13 mouse cellular contexts compared by ENCODE assay signal in genomic region chr14:57606663-57607365, GRCm38 (mm10). TPM values are rescaled to one million over a fixed set of nuclear protein-coding genes. Genes with fewer than 3 reads are reported as not detected.
A peak's percentile ranks its signal among the peaks of the same experiment; 100 is the strongest.
DNase-seq lines count a peak whose midpoint lies in the region; ATAC-seq and TF ChIP-seq lines count a peak whose summit lies in the region.
"Had no signal": no experiment of that assay in that cellular context is flagged by ENCODE, and none has a peak within 500 bp of the region (broad histone marks: within the 10 kb centered on the region; RNA-seq: fewer than 3 reads in every experiment).

No protein-coding gene starts in this region.

- intact Hi-C loops in gastrocnemius, adult 2 months (cut with DNase I): loop anchor here (5.0 kb wide), 1 partner anchor 35 kb away; the partner anchor contains the start of gene Eef1akmt1

- no peaks in the 10 kb centered on the region for H3K27me3 ChIP-seq in liver, adult 2 months (ENCODE audit: control insufficient read depth, insufficient read depth, low read length)
- H3K27me3 ChIP-seq in liver, embryonic 11.5 days (replicated peaks; ENCODE audit: control insufficient read depth, insufficient read depth, low read length): no peaks in the 10 kb centered on the region
- H3K27me3 ChIP-seq: intestine, embryonic 15.5 days; kidney, embryonic 15.5 days; megakaryocyte, embryonic 14.5 days; midbrain, embryonic 15.5 days had no signal

- no peak for DNase-seq in gastrocnemius, adult 2 months
- DNase-seq in gastrocnemius, postnatal 4 days (ENCODE audit: low spot score in 2 of 2): no peak
- peak; percentile 19 for DNase-seq in liver, adult 2 months (ENCODE audit: extremely low read depth, low read depth, low spot score)
- DNase-seq in liver, embryonic 11.5 days (ENCODE audit: low spot score): no peak
- peak; percentile 16 for DNase-seq in NIH3T3 (ENCODE audit: low read depth)
- DNase-seq in lung, postnatal 10 days: peak; percentile 27
- DNase-seq in adrenal gland, adult 8-10 months: no peak

- peak overlapping the region; percentile 22 for H3K4me3 ChIP-seq in gastrocnemius, adult 2 months
- no peak overlapping the region for H3K4me3 ChIP-seq in liver, adult 2 months (ENCODE audit: insufficient read depth, low read depth, low read length)
- H3K4me3 ChIP-seq in liver, embryonic 11.5 days (ENCODE audit: low read depth, low read length): no peak overlapping the region
- H3K4me3 ChIP-seq: intestine, embryonic 15.5 days; kidney, embryonic 15.5 days; megakaryocyte, embryonic 14.5 days; midbrain, embryonic 15.5 days had no signal

- H3K79me2 ChIP-seq in liver, adult 2 months (ENCODE audit: control insufficient read depth, insufficient read depth, low read length): no peaks in the 10 kb centered on the region

- peak overlapping the region; percentile 75 for H3K27ac ChIP-seq in gastrocnemius, adult 2 months
- H3K27ac ChIP-seq in liver, adult 2 months (replicated peaks; ENCODE audit: insufficient read depth, low read depth, low read length): no peak overlapping the region
- H3K27ac ChIP-seq in liver, embryonic 11.5 days (ENCODE audit: low read depth, low read length): no peak overlapping the region
- H3K27ac ChIP-seq: hindbrain, embryonic 14.5 days; intestine, embryonic 15.5 days; kidney, embryonic 15.5 days; liver, embryonic 14.5 days; midbrain, embryonic 15.5 days had no signal

- no peaks in the 10 kb centered on the region for H3K4me1 ChIP-seq in liver, adult 2 months (ENCODE audit: control insufficient read depth, insufficient read depth, low read length)
- H3K4me1 ChIP-seq in liver, embryonic 11.5 days (replicated peaks; ENCODE audit: control insufficient read depth, insufficient read depth, low read length): no peaks in the 10 kb centered on the region

- no peak overlapping the region for H3K9ac ChIP-seq in liver, adult 2 months (ENCODE audit: low read depth, low read length)
- H3K9ac ChIP-seq in liver, embryonic 11.5 days (ENCODE audit: low read depth, low read length): no peak overlapping the region
- H3K9ac ChIP-seq: hindbrain, embryonic 14.5 days; intestine, embryonic 15.5 days; kidney, embryonic 15.5 days; liver, embryonic 14.5 days; midbrain, embryonic 15.5 days had no signal

- no peak for TF ChIP-seq CTCF in gastrocnemius, adult 2 months (IDR thresholded peaks at IDR 0.05)
- TF ChIP-seq CTCF in liver, adult 2 months (IDR thresholded peaks at IDR 0.05; ENCODE audit: low read depth, low read length): no peak

- peaks cover 16% of the 10 kb centered on the region for H3K36me3 ChIP-seq in liver, adult 2 months (ENCODE audit: control insufficient read depth, insufficient read depth, low read length)
- peaks cover 12% of the 10 kb centered on the region; the same call in 1 of the 2 replicates for H3K36me3 ChIP-seq in liver, embryonic 11.5 days (ENCODE audit: control insufficient read depth, insufficient read depth, low read length)

- TF ChIP-seq POLR2A in liver, adult 2 months (IDR thresholded peaks at IDR 0.05; ENCODE audit: extremely low read depth, insufficient read depth, low read length): no peak

- no peaks in the 10 kb centered on the region for H3K9me3 ChIP-seq in liver, embryonic 11.5 days (ENCODE audit: control insufficient read depth, low read length)
- H3K9me3 ChIP-seq: intestine, embryonic 15.5 days; kidney, embryonic 15.5 days; megakaryocyte, embryonic 14.5 days; midbrain, embryonic 15.5 days had no signal

- ATAC-seq in liver, embryonic 11.5 days (replicated peaks; ENCODE audit: low FRiP score): no peak

- 71% methylated on average over 8 of the region's 8 CpGs for WGBS in liver, adult 2 months
- 79% methylated on average over 8 of the region's 8 CpGs for WGBS in liver, embryonic 11.5 days

- H3K4me2 ChIP-seq in liver, embryonic 11.5 days: no peak overlapping the region
- H3K4me2 ChIP-seq: hindbrain, embryonic 14.5 days; intestine, embryonic 15.5 days; kidney, embryonic 15.5 days; midbrain, embryonic 15.5 days had no signal

RNA-seq across cellular contexts. Expression of gene Eef1akmt1, which starts 35.4 kb away (rescaled TPM):
- total RNA-seq in gastrocnemius, adult 2 months (2021): 10 to 100 TPM; 36.1 to 37.1 TPM
- total RNA-seq in gastrocnemius, postnatal 4 days (2021): 10 to 100 TPM; 25.7 to 28.1 TPM
- 11.6 and 11.7 TPM in 2 replicates for total RNA-seq in liver, adult 2 months (2014; rRNA removed)
- 5.6 and 6.2 TPM in 2 replicates for polyA plus RNA-seq in liver, adult 2 months (2012; rRNA removed)
- polyA plus RNA-seq in liver, embryonic 11.5 days (2014; fragmentation: Nextera tagmentation; extraction: Ambion mirVana): 80.6 and 92.7 TPM in 2 replicates
- 10 to 100 TPM; 25.7 to 31.8 (median 28.9) TPM for total RNA-seq in adrenal gland, adult 8-10 months (2022)

RNA-seq across cellular contexts. Expression of gene Xpo4, which starts 58.4 kb away (rescaled TPM):
- 10 to 100 TPM in 1 of 2 experiments, 1 to 10 TPM in 1; 8.4 to 17.8 TPM for total RNA-seq in gastrocnemius, adult 2 months (2021)
- total RNA-seq in gastrocnemius, postnatal 4 days (2021): 10 to 100 TPM; 21.6 to 21.7 TPM
- total RNA-seq in liver, adult 2 months (2014; rRNA removed): 8.0 and 8.1 TPM in 2 replicates
- polyA plus RNA-seq in liver, adult 2 months (2012; rRNA removed): 1.5 and 1.6 TPM in 2 replicates
- 40.0 and 44.4 TPM in 2 replicates for polyA plus RNA-seq in liver, embryonic 11.5 days (2014; fragmentation: Nextera tagmentation; extraction: Ambion mirVana)
- 10 to 100 TPM; 35.7 to 45.2 (median 38.1) TPM for total RNA-seq in adrenal gland, adult 8-10 months (2022)

Comparison
In these comparisons a context has a peak if more than half of its experiments do, and no peak if none do; other contexts are left out.
1. DNase-seq: peak in liver, adult 2 months (single experiment), NIH3T3 (single experiment) and lung, postnatal 10 days (single experiment); none in gastrocnemius, adult 2 months (single experiment), gastrocnemius, postnatal 4 days (0 of 2), liver, embryonic 11.5 days (single experiment) and adrenal gland, adult 8-10 months (single experiment).